Mouse (Mus musculus): ENCODE data around the gene Adam15. TPM values are rescaled to one million over a fixed set of nuclear protein-coding genes. Genes with fewer than 3 reads are reported as not detected.

Adam15 gene
- polyA plus RNA-seq, 1 experiment from 2014 or later = 40.4 TPM

DNA sequence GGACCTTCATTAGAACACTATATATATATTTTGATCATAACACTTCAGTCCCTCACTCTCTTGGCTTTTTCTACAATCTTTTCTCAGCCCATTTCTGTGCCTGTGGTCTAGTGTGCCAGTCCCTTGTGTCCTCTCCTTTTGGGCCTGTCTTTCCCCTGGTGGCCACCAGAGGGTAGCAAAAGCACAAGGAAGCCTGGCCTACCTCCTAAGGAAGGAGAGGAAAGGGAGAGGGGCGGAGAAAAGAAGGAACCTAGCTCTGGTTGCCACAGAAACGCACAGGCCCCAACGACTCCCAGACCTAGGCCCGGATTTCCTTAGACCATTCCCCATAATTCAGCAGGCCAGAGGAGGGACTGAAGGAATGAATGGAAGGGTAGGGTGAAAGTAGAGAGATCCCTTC lies 33.0 kb downstream of the Adam15 start:
- H3K4me3 ChIP-seq = no peak overlapping the region
- H3K9me3 ChIP-seq = no peaks in the 10 kb centered on the region
- peaks cover 36% of the 10 kb centered on the region for H3K27me3 ChIP-seq (replicated peaks)
- 0 out of 2 replicates have a peak overlapping the region, but pooled peaks have one; percentile 26 for H3K9ac ChIP-seq
- no peak overlapping the region for H3K27ac ChIP-seq
- WGBS = 1% methylated on average over 4 of the region's 4 CpGs
- peaks cover 71% of the 10 kb centered on the region for H3K4me1 ChIP-seq
- peak overlapping the region; percentile 61 for H3K4me2 ChIP-seq (replicated peaks)
- peaks cover 21% of the 10 kb centered on the region for H3K36me3 ChIP-seq
- ATAC-seq (ENCODE audit: low FRiP score, low read depth) = peak; percentile 15; the same call in 1 of the 2 replicates

DNA sequence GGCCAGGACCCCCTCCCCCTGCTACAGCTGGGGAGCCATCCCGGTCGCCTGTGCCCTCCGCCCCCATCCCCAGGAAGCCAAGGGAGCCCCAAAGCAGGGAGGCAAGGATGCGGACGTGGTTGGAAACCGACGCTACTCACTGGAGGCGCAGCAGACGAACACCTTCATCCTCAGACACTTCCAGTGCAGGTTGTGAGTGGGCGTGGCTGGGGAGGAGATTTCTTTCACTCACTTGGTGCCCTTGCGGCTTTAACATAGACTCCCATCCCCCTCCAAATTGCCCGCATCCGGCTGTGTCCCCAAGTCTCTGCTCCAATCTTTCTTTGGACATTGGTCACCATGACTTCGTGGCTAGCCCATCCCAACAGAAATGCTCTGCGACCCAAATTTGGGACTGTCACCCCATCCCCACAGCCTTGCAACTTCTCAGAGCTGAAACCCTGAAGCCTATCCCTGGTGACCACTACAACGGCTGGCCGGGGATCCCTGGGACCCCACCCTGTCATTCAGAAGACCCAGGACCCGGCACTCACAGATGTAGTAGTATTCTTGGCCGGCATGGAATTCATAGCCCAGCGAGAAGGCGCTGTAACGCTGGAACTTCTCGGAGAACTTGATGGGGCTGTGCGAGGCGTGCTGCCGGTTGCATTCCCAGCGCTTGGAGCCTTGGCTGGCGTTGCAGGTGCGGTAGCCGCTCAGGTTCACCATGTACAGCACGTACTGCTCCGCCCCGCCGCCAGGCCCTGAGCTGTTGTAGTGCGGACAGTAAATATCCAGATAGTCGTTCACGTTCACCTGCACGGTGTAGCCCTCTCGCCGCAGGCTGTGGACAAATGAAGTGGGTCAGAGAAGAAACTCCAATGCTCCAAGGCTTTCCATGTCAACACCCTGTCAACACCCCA lies 33.6 kb downstream of the Adam15 start:
- Histone ChIP-seq H3K27me3 (replicated peaks) (peaks cover 36% of the 10 kb centered on the region), H3K9me3 (no peaks in the 10 kb centered on the region), H3K36me3 (peaks cover 21% of the 10 kb centered on the region), H3K4me1 (peaks cover 65% of the 10 kb centered on the region), H3K4me3 (peak overlapping the region; percentile 24), H3K4me2 (replicated peaks) (peak overlapping the region; percentile 61), H3K9ac (no peak overlapping the region), H3K27ac (no peak overlapping the region)
- WGBS = 8% methylated on average over 40 of the region's 40 CpGs
- ATAC-seq (ENCODE audit: low FRiP score, low read depth) = no peak

DNA sequence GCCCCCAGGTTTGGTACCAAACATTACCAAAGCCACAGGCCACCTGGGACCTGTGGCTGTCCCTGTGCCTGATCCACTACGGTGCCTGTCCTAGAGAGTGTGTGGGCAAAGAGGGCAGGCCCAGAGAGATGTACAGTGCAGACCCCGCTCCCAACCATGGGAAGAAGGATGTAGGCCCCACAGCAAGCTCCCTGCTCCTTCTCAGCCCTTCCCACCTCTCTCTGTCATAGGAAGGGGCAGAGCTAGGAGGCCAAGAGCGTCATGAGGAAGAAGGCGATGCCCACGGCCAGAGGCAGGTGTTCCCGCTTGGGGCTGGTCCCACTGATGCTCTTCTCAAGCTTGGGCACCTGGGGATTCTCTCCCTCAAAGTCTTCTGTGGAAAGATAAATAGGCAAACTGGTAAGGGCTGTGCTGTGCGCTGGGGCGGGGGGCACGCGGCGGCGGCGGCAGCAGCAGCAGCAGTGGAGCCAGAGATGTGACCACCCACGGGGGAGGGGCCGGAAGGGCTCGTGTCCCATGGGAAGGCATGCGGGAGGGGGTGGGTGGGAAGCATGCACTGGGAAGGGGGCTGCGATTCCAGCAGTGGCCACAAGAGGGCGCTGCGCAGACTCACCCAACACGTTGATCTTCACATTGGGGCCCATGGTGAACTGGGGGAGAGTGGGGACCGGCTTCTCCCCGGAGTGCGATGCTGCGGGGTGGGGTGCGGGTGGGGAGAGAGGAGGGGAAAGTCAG lies 34.4 kb downstream of the Adam15 start:
- H3K9me3 ChIP-seq = no peaks in the 10 kb centered on the region
- 4% methylated on average over 26 of the region's 26 CpGs for WGBS
- peak overlapping the region; percentile 24 for H3K4me3 ChIP-seq
- no peak overlapping the region for H3K27ac ChIP-seq
- H3K4me2 ChIP-seq (replicated peaks) = peak overlapping the region; percentile 61
- peak overlapping the region; percentile 48; the same call in 1 of the 2 replicates for H3K9ac ChIP-seq
- peaks cover 32% of the 10 kb centered on the region for H3K27me3 ChIP-seq (replicated peaks)
- peak; percentile 12; the same call in 1 of the 2 replicates for ATAC-seq (ENCODE audit: low FRiP score, low read depth)
- peaks cover 57% of the 10 kb centered on the region for H3K4me1 ChIP-seq
- H3K36me3 ChIP-seq = peaks cover 21% of the 10 kb centered on the region

DNA sequence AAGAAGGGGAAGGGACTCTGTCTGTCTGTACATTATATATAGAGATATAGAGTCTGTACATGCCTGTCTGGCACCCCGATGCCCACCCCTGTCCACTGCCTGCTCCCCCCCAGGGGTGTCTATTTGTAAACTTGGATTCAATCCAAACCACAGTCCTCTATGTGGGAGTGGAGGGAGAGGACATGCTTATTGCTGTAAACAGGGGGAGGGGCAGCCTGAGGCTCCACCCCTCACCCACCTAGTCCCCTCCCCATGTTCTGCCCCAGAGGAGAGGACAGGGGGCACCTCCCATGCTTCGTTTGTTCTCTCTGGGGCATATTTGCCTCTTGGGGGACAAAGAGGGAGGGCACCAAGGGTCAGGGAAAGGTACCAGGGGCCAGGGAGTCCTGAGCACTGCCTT lies 35.0 kb downstream of the Adam15 start:
- Histone ChIP-seq H3K9me3 (no peaks in the 10 kb centered on the region), H3K27ac (no peak overlapping the region), H3K36me3 (peaks cover 21% of the 10 kb centered on the region), H3K4me2 (replicated peaks) (peak overlapping the region; percentile 61), H3K9ac (no peak overlapping the region), H3K4me1 (peaks cover 51% of the 10 kb centered on the region), H3K4me3 (no peak overlapping the region), H3K27me3 (replicated peaks) (peaks cover 30% of the 10 kb centered on the region)
- WGBS = 37% methylated on average over 2 of the region's 2 CpGs
- ATAC-seq (ENCODE audit: low FRiP score, low read depth) = no peak

DNA sequence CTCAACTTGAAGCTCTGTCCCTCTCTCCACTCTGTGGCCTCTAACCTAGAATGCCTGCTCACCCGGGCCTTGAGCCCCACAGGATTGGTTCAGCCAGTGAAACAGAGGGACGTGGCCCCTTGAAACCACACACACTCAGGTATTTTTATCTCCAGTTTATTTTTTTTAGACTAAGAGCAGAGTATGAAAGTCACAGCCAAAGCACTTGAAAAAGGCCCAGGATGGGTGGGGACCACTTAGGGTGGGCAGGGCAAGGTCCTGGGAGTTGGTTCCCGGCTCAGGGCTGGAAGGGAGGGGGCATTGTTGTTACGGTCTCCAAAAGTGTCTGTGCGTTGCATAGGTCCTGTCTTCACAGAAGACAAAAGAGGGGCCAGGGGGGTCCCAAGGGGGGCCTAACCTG lies 35.5 kb downstream of the Adam15 start:
- H3K4me3 ChIP-seq = no peak overlapping the region
- 76% methylated on average over 5 of the region's 5 CpGs for WGBS
- H3K27me3 ChIP-seq (replicated peaks) = peaks cover 27% of the 10 kb centered on the region
- H3K4me2 ChIP-seq (replicated peaks) = no peak overlapping the region
- H3K9me3 ChIP-seq = no peaks in the 10 kb centered on the region
- H3K27ac ChIP-seq = no peak overlapping the region
- peaks cover 46% of the 10 kb centered on the region for H3K4me1 ChIP-seq
- no peak overlapping the region for H3K9ac ChIP-seq
- H3K36me3 ChIP-seq = peaks cover 21% of the 10 kb centered on the region
- ATAC-seq (ENCODE audit: low FRiP score, low read depth) = no peak

DNA sequence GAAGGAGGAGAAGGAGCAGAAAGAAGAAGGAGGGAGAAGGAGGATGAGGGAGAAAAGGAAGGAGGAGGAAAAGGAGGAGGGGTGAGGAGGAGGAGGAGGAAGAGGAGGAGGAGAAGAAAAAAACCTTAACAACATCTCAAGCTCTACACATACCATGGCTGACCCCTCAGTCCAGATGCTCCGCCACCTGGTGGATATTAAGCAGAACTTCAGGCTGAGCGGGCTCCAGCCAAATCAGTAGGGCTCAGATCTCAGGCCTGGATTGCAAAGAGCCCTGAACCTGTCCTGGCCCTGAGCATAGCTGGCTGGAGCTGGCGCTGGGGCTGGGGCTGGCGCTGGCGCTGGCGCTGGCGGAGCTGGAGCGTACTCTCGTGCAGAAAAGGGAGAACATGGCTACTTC lies 41.7 kb downstream of the Adam15 start:
- H3K4me3 ChIP-seq = no peak overlapping the region
- 4% methylated on average over 9 of the region's 9 CpGs for WGBS
- H3K9me3 ChIP-seq = no peaks in the 10 kb centered on the region
- H3K9ac ChIP-seq = no peak overlapping the region
- no peaks in the 10 kb centered on the region for H3K27me3 ChIP-seq (replicated peaks)
- no peaks in the 10 kb centered on the region for H3K4me1 ChIP-seq
- H3K36me3 ChIP-seq = no peaks in the 10 kb centered on the region
- no peak overlapping the region for H3K27ac ChIP-seq
- ATAC-seq (ENCODE audit: low FRiP score, low read depth) = peak; percentile 68; the same call in 1 of the 2 replicates
- H3K4me2 ChIP-seq (replicated peaks) = no peak overlapping the region

DNA sequence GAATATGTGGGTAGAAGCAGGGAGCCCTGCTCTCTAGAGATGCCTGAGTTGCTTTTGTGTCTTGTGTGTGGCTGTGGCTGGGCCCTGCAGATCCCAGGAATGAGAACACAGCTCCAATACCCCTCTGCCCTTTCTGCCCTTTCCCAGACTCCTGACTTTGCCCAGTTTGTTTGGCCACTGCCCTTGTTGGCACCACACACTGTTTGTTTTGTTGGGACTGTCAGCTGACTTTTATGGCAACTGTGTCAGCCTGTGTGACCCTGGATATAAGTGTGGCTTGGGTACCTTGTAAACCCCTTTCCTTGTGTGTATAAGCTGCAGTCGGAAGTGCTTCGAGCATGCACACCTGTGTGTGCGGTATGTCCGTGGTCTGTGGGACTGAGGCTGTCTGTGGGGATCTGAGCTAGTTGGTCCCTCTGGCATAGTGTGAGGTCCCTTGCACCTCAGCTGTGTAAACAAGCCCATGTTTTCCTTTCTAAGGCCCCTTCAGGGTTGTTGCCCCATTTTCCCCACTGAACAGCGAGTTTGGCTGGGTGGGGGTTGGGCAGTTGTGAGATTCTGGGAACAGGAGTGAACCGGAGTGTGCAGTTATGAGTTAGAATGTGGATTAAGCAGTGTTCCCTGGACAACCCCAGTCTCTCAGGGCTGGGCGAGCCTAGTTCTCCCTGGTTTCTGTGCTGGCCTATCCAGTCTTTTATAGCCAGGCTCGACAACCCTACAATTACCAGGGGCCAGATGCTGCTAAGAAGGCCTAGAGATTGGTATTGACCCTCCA lies 44.1 kb downstream of the Adam15 start:
- Histone ChIP-seq H3K4me1 (no peaks in the 10 kb centered on the region), H3K36me3 (no peaks in the 10 kb centered on the region), H3K4me2 (replicated peaks) (no peak overlapping the region), H3K9me3 (no peaks in the 10 kb centered on the region), H3K9ac (no peak overlapping the region), H3K27ac (no peak overlapping the region), H3K4me3 (no peak overlapping the region), H3K27me3 (replicated peaks) (no peaks in the 10 kb centered on the region)
- WGBS = 54% methylated on average over 8 of the region's 8 CpGs
- ATAC-seq (ENCODE audit: low FRiP score, low read depth) = no peak

DNA sequence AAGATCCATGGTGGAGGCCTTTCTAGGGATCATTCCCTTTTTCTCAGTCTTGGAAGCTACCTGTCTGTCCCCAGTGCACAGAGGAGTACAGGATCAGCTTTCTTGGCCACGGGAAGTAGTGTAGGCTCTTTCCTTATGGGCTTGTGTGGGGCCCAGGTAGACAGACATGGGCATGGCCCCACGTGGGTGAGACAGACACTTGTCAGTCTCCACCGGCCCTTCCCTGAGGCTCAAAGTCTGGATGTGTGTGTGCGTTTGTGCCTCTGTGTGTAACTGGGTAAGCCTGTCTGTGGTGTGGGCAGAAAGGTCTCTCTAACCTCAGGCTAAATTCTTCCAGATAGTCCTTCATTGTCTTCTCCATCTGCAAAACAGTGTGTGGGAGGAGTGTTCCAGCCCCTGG lies 44.7 kb downstream of the Adam15 start:
- Histone ChIP-seq H3K9me3 (no peaks in the 10 kb centered on the region), H3K4me3 (no peak overlapping the region), H3K9ac (no peak overlapping the region), H3K27me3 (replicated peaks) (0 out of 2 replicates have a peak, but pooled peaks cover 5% of the 10 kb centered on the region), H3K36me3 (no peaks in the 10 kb centered on the region), H3K4me2 (replicated peaks) (no peak overlapping the region), H3K27ac (no peak overlapping the region), H3K4me1 (no peaks in the 10 kb centered on the region)
- WGBS = 73% methylated on average over 4 of the region's 4 CpGs
- ATAC-seq (ENCODE audit: low FRiP score, low read depth) = no peak

DNA sequence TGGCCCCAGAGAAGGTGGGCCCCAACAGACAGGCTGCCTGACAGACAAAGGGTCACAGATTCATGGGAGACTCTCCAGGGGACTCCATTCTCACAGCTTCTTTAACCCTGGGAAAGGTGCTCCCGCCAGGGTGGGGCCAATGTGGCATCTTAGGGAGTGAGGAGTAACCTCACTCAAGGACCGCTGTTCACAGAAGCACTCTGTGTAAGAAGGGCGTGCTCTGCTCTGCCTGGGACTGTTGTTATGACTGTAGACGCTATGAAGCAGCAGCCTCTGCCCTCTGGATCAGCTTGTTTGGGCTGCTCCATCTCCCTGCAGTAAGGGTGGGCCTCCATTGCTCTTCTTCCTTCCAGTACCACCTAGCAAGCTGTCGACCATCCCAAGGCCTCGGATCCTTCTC lies 45.4 kb downstream of the Adam15 start:
- Histone ChIP-seq H3K27me3 (replicated peaks) (0 out of 2 replicates have a peak, but pooled peaks cover 10% of the 10 kb centered on the region), H3K27ac (no peak overlapping the region), H3K4me1 (peaks cover 5% of the 10 kb centered on the region), H3K9me3 (no peaks in the 10 kb centered on the region), H3K9ac (no peak overlapping the region), H3K36me3 (no peaks in the 10 kb centered on the region), H3K4me2 (replicated peaks) (no peak overlapping the region), H3K4me3 (no peak overlapping the region)
- WGBS = 62% methylated on average over 6 of the region's 6 CpGs
- no peak for ATAC-seq (ENCODE audit: low FRiP score, low read depth)

DNA sequence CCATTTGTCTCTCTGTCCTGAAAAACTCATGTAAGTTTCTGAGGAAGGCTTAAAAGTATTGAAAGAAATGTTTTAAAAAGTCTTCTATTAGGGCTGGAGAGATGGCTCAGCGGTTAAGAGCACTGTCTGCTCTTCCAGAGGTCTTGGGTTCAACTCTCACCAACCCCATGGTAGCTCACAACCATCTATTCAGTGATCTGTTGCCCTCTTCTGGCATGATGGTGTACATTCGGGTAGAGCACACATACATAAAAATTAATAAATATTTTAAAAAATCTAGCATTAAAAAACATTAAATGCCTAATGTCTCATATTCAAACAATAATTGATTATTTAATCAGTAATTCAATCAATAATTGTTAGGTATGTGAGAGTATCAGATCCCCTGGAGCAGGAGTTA lies 49.3 kb downstream of the Adam15 start:
- Histone ChIP-seq H3K27me3 (replicated peaks) (0 out of 2 replicates have a peak, but pooled peaks cover 13% of the 10 kb centered on the region), H3K4me3 (no peak overlapping the region), H3K4me2 (replicated peaks) (no peak overlapping the region), H3K9me3 (no peaks in the 10 kb centered on the region), H3K9ac (no peak overlapping the region), H3K27ac (no peak overlapping the region), H3K36me3 (no peaks in the 10 kb centered on the region), H3K4me1 (peaks cover 8% of the 10 kb centered on the region)
- WGBS = 71% methylated on average over 2 of the region's 2 CpGs
- no peak for ATAC-seq (ENCODE audit: low FRiP score, low read depth)

DNA sequence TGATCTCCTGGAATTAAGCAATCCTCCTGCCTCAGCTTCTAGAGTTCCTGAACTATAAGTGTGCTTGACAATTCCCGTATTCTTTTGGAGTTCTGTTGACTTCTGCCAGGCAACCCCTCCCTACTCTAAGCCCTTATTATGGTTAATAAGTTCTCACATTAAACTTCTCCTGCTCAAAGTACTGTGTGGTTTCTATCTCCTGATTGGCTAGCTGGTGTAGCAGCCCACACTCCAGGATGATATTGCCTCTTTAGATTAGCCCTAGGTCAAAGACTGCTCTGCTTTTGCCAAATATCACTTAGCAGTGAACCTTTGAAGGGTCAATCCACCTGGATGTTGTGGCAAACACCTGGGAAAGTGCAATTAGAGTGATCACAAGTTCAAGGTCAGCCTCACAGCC lies 49.7 kb downstream of the Adam15 start:
- Histone ChIP-seq H3K4me3 (no peak overlapping the region), H3K27ac (no peak overlapping the region), H3K9ac (peak overlapping the region; percentile 34; the same call in 1 of the 2 replicates), H3K9me3 (no peaks in the 10 kb centered on the region), H3K4me1 (peaks cover 8% of the 10 kb centered on the region), H3K36me3 (no peaks in the 10 kb centered on the region), H3K4me2 (replicated peaks) (peak overlapping the region; percentile 47), H3K27me3 (replicated peaks) (0 out of 2 replicates have a peak, but pooled peaks cover 13% of the 10 kb centered on the region)
- 72% methylated on average over 1 of the region's 1 CpGs for WGBS
- no peak for ATAC-seq (ENCODE audit: low FRiP score, low read depth)
